Mouse (Mus musculus) WW6 (cell line): ENCODE measurements at regions not wholly inside any gene's neighbourhood (a gene's known extent, or its start where the extent isn't known, plus 50 kb on each side); places are given as distances from the start of the nearest gene placed in this dataset.

Source experiments
- DNase-seq: peaks from one replicate; pipeline ENCODE4 v3.0.0-alpha.2; 2013; ENCODE audit warnings: low read depth, low spot score

- DNase-seq, result no peak
Measured at GRCm38 (mm10) chr6:126481257-126481656, 54.0 kb downstream of the Kcna5 start.

DNA sequence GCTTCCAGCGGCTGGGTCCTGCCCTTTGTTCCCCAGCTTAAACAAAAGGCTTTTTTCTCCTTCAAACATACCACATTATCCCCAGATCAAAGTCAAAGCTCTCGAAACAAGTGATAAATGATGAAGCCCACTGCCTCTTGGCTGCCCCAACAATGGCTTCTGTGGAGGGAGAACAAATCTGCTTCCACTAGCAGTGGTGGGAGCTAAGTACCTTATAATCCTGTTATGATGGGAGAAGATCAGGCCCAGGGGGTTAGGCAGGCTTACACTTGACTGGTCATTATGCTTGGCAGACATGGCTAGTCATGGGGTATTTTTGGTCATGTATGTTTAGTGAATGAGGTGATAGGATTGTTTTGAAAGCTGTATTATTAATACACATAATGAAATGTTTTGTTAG, 57.7 kb downstream of the Kcna5 start:
- no peak for DNase-seq

DNA sequence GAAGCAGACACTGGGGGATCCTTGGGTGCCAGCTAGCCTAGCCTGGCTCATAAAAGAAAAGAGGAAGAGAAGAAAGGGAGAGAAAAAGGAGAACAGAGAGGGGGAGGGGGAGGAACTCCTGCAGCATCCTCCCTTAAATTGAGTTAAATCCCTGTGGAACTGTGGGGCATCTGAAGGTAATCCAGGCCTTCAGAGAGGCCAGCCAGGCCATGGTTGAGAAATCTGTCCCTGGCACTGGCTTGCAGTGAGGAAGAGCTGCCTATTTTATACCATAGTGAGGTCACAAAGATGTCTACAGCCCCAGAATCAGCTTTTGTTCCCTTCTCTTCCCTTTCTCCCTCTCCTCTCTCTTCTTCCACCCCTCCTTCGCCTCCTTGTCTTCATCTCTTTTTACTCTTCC, 58.5 kb downstream of the Kcna5 start:
- DNase-seq, result no peak

DNA sequence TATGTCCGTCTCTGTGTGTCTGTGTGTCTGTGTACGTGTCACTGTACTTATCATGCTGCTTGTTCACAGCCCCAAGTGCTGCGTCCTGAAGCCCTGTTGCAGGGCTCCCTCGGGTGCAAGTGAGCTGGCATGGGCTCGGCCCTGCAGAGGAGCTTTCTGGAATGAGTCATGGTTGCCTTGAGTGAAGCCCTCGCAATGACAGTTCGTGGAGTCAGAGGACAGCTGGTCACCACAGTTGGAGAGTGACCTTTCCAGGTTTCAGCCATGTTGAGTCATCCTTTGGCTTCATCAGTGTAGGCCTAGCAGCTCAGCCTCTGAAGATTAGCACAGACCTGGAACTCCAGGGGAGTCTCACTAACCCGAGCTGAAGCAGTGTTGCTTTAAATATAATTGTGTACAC, 59.7 kb downstream of the Kcna5 start:
- no peak for DNase-seq

- DNase-seq, result no peak
Measured at GRCm38 (mm10) chr6:126453751-126454150, 81.5 kb downstream of the Kcna5 start.

- DNase-seq, result no peak
Measured at GRCm38 (mm10) chr6:126445519-126445918, 89.7 kb downstream of the Kcna5 start.

- DNase-seq, result no peak
Measured at GRCm38 (mm10) chr6:126440254-126440653, 95.0 kb downstream of the Kcna5 start.

GRCm38 (mm10) chr6:126437976-126438736, 97.1 kb downstream of the Kcna5 start:
- DNase-seq, result no peak

GRCm38 (mm10) chr6:126427208-126427607, 108.0 kb downstream of the Kcna5 start:
- DNase-seq, result no peak

- no peak for DNase-seq
Measured at GRCm38 (mm10) chr6:126405736-126406135, 129.5 kb downstream of the Kcna5 start.

GRCm38 (mm10) chr6:126404331-126405070, 130.7 kb downstream of the Kcna5 start:
- no peak for DNase-seq

GRCm38 (mm10) chr6:126399595-126399994, 135.6 kb downstream of the Kcna5 start:
- no peak for DNase-seq

DNA sequence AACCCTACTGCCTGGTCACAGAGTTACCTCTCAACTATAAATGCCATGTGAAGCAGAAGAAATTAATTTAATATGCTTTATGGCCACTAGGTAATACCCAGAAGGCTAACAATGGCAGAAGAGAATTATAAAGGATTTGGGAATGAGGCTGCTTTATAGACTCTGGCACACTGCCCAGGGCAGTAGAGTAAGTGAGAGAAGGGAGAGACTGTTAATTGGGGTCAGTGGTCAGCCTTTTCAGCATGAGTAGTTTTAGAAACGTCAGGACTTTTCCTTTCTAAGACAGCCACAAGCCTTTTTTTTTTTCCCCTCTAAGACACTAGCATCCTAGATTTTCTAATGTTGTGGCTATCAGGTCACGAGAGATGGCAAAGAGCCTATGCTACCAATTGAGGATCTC, 136.6 kb downstream of the Kcna5 start:
- DNase-seq, result no peak

DNA sequence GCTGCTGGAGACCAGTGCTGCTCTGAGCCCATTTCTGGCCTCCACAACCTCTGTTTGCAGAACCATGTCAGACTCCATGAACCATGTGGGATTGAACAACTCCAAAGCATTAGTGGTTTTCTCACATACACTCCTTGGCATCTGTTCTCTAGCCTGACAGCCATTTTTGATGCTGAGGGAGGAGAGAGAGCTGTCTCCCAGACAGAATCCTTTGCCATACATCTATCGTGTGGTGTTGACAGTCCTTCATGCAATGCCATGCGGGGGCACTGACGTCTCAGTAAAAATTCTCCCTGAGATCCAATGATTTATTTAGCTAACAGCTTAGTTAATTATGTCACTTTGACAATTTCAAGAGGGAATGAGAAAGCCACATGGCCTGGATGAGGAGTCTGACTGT, 140.2 kb downstream of the Kcna5 start:
- no peak for DNase-seq

- no peak for DNase-seq
Measured at GRCm38 (mm10) chr6:126394111-126394809, 141.0 kb downstream of the Kcna5 start.

DNA sequence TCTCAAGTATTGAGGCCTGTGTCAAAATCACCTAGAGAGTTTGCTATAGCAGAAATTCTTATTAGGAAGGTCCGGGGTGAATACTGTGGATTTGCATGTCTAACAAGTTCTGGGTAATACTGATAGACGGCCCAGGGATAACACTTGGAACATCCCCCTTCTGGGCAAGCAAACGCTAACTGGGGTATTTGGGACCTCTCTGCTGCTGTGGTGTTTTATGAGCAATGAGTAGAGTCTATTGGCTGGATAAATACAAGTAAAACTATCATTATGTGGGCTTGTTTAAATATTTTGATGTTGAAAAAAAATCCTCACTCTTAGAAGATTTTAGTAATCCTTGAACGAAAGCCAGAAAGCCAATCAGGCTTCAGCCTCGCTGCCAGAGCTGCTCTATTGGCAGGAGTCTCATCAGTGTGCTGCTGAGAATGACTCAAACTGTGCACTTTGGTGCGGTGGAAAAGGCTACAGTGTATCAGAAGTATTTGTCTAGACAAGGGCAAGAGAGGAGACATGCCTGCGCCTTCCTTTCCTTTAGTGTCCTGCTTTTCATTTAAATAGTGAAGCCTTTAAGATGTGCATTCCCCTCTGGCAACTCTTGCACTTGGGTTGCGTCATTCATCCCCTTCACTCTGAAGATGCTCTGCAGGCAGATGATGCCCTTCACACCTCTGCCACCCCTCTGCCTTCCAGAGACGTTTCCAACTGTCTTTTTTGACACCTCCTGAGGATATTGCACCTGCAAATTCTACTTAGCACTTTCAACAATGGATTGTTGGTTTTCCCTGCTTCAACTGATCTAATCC, 150.8 kb downstream of the Kcna5 start:
- DNase-seq, result no peak

DNA sequence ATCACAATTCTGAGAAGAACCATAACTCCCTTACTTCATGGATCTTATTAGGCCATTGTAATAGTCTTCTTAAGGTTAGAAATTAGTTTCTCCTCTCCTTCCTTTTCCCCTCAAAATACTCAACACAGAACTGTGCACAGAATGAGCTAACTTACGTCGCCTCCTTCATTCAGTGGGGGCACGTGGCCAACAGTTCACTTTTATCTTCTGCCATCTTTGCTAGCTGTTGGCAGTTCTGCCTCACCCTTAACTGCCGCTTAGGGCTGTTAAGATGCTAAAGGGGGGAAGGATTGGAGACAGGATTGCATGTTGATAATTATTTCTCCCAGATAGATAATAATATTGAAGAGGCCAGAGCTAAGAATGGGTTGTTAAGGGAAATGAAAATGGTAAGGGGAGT, 158.0 kb downstream of the Kcna5 start:
- DNase-seq, result no peak

DNA sequence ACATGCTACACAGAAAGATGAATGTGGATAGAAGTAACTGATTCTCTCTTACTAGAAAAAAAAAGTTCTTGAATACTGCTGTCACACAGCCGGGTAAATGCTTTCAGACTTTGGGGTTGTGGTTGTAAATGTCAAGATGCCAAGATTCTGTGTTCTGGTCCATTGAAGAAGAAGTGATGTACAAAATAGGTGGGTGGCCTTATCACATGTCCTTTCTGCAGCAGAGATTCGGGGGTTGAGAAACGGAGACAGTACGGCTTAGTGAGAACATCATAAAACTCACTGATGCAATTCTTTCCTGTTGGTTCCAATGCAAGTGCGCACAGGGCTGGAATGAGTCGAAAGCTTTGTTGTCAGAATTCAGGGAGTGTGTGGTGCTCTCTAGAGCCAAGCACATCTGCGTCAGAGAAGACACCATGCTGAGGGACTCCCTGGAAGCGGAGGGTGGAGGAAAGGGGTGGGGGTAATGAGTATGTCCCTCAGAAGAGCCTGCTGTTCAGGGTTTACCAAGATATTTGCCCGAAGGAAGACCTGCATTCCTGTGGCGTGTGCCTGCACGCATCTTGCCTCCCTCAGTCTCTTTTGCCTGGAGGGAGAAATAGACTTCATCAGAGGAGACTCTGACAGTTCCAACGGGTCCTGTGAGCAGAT, 160.1 kb downstream of the Kcna5 start:
- DNase-seq, result no peak

DNA sequence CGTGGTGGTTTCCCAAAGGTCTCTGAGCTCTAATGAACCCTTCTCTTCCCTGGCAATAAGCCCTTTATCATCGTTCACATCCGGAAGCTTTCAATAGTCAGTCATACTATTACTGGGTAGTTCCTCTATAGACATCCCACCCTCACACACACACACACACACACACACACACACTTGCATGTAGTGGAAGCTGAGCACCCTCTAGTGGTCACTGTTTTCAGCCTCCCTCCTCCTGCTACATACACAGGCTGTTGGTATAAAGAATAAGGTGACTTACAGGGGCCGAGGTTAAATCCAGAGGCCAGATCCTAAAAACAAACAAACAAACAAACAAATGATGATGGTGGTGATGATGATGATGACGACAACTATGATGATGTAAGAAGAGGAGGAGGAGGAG, 163.2 kb downstream of the Kcna5 start:
- DNase-seq, result peak; percentile 9

GRCm38 (mm10) chr6:126371489-126371888, 163.7 kb downstream of the Kcna5 start:
- no peak for DNase-seq

DNA sequence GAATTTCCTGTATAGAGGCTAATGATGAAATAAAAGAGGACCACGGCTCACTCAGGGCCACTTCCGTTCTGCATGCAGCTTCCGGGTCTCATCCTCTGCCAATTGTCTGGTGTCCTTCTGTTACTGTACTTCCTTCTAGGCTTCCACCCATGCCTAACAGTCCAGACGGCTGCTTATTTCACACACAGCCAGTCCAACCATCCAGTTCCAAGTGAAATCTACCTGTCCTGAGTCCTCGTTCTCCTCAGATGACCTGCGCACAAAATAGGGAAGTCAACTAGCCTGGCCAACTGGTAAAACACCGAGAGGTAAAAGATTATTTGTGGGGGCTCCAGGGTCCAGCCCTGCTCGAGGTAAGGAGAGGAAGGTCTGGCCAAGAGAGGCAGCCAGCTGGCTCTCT, 169.7 kb downstream of the Kcna5 start:
- no peak for DNase-seq
